Mouse (Mus musculus): ENCODE results near the gene Dnaic1.

Gene Dnaic1

DNA sequence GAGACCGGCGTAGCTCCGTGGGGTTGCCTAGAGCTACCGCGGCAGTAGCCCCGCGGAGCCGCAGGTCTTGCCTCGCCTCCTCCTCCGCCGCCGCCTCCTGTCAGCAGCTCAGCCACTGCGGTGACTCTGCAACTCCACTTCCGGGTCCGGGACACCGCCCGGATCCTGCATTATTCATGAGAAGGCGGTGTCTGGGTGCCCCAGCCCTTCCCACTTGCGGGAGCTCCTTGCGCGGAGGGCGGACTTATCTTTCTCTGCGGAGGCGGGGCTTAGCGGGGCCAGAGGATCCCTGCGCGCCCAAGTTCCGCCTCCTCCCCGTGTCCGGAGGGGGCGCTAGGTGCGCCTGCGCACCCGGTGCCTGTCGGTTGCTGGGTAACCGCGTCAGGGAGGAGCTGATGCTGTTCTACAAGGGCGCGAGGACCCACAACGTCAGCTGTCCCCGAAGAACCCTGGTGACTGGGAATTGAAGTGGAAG, at the start of gene Dnaic1, which contains the start of gene Fam219a:
Gene Dnaic1 (plus strand): TSS at position 365 of the 475 bp plus-strand sequence.
Gene Fam219a (minus strand): TSS at position 128 of the 475 bp plus-strand sequence.
- DNase-seq (ENCODE audit: low spot score in 2 of 2), result peak; percentile 99

- DNase-seq (ENCODE audit: low spot score in 2 of 2), result no peak
Observed at GRCm38 (mm10) chr4:41520641-41521040, 48.9 kb upstream of the Dnaic1 start.

DNA sequence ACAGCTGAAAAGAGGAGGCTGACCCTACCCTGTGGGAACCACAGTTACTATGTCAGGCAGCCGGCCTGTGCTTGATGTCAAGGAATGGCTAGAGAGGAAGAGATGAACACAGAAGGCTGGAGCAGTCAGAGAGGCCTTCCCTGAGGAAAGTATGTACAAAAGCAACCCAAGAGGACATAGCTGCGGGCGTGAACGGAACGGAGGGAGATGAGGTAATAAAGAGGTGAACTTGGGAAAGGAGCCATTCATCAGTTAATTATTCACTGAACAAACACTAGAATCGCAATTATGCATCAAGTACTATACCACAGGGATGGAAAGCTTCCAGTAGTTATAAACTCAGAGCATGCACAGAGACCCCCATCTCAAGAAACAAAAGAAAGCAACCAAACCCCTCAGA, 47.4 kb upstream of the Dnaic1 start:
- DNase-seq (ENCODE audit: low spot score in 2 of 2), result no peak

GRCm38 (mm10) chr4:41522788-41523187, 46.8 kb upstream of the Dnaic1 start:
- DNase-seq (ENCODE audit: low spot score in 2 of 2), result peak in 1 of 2 experiments; percentile 59

DNA sequence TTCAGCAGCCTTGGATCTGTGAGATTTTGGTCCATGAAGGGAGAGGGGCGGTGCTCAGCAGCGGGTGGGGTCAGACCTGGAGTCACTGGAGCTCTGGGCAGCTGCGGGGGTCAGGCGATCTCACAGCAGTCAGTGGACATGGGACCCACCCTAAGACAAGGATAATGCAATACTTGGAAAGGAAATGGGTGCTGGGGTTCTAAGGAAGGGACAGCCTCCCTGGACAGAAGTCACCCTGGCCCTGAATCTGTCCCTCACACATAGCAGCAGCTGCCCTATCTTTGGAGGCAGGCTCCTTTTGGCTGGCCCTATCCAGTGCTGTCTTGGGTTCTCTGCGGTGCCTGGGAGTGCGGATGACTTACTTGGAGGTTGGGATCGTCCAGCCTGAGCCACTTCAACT, 45.7 kb upstream of the Dnaic1 start:
- no peak for DNase-seq (ENCODE audit: low spot score in 2 of 2)

- no peak for DNase-seq (ENCODE audit: low spot score in 2 of 2)
Observed at GRCm38 (mm10) chr4:41524829-41525228, 44.7 kb upstream of the Dnaic1 start.

- no peak for DNase-seq (ENCODE audit: low spot score in 2 of 2)
Observed at GRCm38 (mm10) chr4:41526553-41526952, 43.0 kb upstream of the Dnaic1 start.

DNA sequence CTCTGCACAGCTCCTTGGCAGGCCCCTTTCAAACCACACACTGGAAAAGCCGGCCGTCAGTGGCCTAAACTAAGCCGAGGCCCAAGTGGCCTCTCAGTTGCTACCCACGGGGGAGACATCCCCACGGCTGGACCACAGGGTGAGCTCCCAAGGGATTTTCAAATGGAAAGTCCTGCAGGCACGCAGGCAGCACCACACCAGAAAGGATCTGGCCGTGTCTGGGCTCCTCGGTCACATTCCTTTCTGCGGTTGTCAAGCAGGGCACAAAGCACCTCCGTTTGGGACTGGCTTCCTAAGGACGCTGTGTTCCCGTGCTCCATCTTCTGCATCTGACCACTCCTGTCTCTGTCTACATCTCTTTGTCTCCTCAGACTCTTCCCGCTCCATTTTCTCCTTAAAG, 42.5 kb upstream of the Dnaic1 start:
- DNase-seq (ENCODE audit: low spot score in 2 of 2), result no peak

- DNase-seq (ENCODE audit: low spot score in 2 of 2), result no peak
Observed at GRCm38 (mm10) chr4:41527996-41528395, 41.6 kb upstream of the Dnaic1 start.

GRCm38 (mm10) chr4:41532420-41532819, 37.2 kb upstream of the Dnaic1 start:
- DNase-seq (ENCODE audit: low spot score in 2 of 2), result no peak

- DNase-seq (ENCODE audit: low spot score in 2 of 2), result no peak
Observed at GRCm38 (mm10) chr4:41534866-41535265, 34.7 kb upstream of the Dnaic1 start.

DNA sequence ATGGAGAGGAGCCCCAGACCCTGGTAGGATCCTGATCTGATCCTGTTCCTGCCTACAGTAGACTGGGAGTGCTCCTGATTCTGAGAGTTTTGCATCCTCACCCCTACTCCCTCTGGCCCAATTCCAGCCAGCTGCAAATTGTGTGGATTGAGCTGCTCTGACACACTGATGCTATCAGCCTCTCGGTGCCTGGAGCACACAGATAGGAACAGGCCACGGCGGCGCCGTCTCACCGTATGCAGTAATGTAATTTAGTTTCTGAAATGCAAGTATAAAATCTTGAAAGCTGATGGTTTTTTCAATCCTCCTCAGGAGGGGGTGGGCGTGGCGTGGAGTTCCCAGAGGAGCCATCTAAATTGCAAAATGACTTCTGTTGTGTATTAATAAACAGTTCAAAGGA, 27.4 kb upstream of the Dnaic1 start:
- DNase-seq (ENCODE audit: low spot score in 2 of 2), result no peak

DNA sequence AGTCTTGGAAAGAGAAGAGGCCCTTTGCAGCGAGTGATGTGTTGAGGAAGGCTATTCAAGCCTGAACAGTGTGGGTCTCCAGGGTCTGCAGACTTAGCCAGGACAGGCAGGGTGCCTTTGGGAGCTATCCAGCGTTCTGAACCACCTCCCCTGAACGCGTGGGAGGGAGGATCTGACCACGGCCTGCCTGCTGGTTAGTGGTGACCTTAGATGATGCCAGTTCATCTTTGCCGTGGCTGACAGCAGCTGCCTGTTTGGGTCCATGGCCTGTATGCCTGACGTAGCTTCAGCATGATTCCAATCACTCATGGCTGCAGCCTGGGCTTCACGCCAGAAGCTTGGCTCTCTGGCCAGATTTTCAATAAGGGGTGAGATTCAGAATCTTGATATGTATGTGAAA, 23.6 kb upstream of the Dnaic1 start:
- DNase-seq (ENCODE audit: low spot score in 2 of 2), result peak in 1 of 2 experiments; percentile 62

DNA sequence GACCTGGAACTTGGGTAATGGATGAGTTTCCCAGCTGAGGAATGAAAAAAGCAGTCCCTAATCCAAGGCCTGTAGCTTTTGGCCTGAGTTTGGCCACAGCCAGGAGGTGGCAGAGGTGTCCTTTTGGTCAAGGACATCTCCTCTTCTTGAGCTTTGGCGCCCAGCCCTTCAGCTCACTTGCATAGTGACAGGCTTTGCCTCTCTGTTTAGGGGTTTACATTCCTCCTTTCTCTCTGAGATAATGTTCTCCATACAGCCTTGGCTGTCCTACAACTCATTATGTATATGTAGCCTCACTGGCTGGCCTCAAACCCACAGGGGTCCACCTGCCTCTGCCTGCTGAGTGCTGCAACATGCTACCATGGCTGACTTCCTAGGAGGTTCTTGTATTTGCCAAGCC, 22.5 kb upstream of the Dnaic1 start:
- DNase-seq (ENCODE audit: low spot score in 2 of 2), result no peak

DNA sequence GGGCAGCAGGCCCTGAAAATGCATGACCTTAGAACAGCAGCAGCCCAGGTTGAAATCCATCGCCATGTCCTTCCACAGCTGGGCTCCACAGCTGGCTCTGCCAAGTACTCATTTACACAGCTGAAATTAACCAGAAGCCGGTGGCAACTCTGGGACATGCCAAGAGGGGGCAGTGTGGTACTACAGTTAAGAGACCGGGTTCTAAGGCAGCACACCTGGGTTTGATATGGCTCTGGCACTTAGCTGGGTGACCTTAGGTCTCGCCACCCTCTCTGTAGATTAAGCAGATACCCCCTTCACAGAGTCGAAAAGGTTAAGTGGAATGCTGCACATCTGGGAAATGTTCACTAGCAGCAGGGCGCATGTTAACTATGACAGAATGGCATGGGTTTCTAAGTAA, 17.0 kb upstream of the Dnaic1 start:
- DNase-seq (ENCODE audit: low spot score in 2 of 2), result peak; percentile 74

DNA sequence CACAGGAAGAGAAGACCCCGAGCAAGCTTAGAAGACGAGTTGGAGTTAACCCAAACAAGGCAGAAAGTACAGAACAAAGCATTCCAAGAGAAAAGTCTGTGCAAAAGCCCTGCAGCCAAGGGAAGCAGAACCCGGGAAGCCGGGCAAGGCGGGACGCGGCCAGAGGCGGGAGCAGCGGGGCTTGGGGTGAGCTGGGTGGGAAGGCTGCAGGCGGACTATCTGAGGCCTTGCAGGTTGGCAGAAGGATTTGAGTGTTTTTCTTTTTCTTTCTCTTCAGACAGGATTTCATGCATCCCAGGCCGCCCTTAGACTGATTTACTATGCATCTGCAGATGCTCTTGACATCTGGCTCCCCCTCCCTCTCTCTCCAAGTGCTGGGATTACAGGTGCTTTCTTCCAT, 16.5 kb upstream of the Dnaic1 start:
- DNase-seq (ENCODE audit: low spot score in 2 of 2), result no peak

DNA sequence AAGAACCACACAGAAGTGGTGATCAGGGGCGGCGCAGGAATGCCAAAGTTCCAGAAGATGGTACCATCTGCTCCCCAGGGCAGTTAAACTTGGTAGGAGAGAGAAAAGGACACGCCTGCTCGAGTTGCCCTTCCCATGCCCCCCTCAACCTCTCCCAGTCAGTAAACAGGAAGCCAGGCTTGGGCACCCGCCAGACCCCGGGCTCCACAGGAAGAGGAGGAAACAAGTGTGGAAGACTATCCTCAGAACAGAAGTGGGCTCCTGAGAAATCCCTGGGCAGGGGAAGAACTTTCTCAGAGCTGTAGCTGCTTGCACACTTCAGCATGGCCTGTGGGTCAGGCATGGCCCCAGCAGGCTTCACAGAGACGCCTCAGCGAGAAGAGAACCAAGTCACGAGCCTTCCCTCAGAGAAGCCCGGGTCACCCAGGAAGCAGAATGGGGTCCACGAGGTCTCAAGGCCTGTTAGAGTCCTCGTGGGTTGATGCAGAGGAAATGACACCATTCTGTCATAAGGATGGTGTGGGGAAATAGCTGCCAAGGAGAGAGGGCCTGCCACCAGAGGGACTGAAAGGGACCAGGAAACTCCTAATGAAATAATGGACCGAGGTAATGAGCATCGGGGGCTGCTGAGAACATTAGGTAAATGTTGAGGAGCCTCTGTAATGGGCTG, 14.4 kb upstream of the Dnaic1 start:
- peak in 1 of 2 experiments; percentile 60 for DNase-seq (ENCODE audit: low spot score in 2 of 2)

DNA sequence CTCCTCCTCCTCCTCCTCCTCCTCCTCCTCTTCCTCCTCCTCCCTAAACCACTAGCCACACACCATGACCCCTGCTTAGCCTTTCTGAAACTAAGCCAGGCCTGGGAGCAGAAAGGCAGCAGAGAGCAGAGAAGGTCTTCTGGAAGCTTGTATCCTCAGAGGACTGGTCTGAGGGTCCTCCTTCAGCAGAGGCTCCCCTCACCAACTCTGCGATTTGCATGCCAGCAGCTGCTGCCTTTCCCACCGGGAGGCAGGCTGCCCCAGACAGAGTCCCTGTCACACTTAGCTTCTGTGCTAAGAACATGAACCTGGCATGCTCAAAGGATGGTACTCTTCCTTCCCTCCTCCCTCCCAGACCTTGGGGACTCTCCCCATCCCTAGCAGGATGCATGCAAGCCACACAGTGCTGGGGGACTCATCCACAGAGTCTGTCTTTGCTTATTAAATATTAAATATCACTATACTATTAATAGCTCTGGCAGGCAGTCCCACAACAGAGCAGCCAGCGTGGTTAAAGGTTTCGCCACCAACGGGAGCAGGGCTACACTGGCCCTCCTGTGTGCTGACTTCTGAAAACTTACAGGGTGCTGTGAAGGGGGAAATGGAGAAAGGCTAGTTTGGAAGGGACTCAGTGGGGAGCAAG, 13.1 kb upstream of the Dnaic1 start:
- DNase-seq (ENCODE audit: low spot score in 2 of 2), result no peak

DNA sequence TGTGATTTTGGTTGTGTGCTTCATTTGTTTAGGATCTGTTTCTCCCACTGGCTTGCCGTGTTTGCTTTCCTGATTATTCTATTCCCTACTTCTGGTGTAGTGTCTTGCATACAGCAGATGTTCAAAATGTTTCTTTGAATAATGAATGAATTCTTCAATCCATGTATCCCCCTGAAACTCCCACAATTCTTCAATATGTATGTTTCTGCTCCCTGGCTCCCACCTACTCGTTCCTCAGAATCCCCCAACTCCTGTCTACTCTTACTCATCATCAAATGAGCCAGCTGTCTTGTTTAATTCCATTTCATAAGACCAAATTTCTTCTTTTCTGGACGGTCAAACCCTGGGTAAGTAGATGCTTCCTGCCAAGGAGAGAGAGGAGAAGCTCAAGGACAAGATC, 12.5 kb upstream of the Dnaic1 start:
- DNase-seq (ENCODE audit: low spot score in 2 of 2), result no peak

GRCm38 (mm10) chr4:41563297-41563696, 6.3 kb upstream of the Dnaic1 start:
- no peak for DNase-seq (ENCODE audit: low spot score in 2 of 2)

DNA sequence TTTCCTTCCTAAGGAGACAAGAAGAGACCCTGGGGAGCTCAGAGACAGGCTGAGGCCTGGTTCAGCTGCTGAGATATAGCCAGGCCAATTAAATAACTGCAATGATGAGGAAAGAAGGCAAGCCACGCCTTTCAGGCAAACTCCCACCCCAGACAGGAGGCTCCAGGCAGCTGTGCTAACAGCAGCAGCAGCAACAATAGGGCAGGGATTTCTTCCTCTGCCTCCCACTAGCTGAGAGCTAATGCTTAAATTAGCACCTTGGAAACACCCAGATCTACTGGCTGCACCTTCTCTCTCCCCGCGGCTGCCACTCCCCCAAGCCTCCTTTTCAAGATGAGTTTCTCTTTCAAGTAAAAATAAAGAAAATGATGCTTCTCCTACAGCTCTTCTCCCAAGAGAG, 3.5 kb upstream of the Dnaic1 start:
- DNase-seq (ENCODE audit: low spot score in 2 of 2), result peak in 1 of 2 experiments; percentile 38

DNA sequence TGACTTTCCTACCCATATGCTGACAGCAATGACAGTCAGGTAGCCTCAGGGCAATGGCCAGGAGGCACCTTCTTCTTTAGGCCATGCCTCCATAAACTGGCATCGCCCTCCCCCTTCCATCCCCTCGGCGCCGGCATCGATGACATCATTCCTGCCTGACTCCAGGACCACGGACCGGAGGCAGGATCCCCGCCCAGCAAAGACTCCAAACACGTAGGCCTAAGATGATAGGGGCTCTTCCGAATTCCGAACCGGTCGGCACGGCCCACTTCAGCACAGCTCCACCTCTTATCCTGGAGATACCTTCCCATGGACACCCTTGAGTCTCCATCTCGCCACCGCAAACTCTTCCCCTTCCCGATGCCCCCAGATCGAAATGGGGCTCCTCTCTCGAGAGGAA, 1.3 kb upstream of the Dnaic1 start:
- DNase-seq (ENCODE audit: low spot score in 2 of 2), result peak; percentile 75 to 83

- DNase-seq (ENCODE audit: low spot score in 2 of 2), result peak; percentile 79
Observed at GRCm38 (mm10) chr4:41568682-41569410, 729 bp upstream of the Dnaic1 start.

All from right cerebral cortex, postnatal 10 days (tissue).